Mouse (Mus musculus): ENCODE results near the gene Bckdhb.
"Not testable (repeated sequence)": the region's sequence is repeated elsewhere in the genome, so short reads cannot be mapped to it uniquely, and the experiment has no call there.

Gene Bckdhb

DNA sequence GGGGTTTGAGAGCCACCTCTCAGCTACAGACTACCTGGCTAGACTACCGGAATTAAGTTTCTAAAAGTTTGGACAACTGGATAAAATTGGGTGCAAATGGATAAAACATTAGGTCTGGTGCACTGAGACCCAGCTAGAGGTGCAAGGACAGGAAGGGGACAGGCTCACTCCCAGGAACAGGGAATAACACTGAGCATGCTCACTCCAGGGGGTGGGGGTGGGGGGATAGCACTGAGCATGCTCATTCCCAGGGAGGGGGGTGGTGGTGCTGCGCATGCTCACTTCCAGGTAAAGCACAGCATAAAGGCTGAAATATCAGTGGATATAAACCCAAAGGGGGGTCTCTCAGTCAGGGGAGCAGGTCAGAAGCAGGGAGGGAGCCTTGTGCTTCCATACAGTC is 120.7 kb downstream of the Bckdhb start:
- no peak for DNase-seq (ENCODE audit: low spot score)

DNA sequence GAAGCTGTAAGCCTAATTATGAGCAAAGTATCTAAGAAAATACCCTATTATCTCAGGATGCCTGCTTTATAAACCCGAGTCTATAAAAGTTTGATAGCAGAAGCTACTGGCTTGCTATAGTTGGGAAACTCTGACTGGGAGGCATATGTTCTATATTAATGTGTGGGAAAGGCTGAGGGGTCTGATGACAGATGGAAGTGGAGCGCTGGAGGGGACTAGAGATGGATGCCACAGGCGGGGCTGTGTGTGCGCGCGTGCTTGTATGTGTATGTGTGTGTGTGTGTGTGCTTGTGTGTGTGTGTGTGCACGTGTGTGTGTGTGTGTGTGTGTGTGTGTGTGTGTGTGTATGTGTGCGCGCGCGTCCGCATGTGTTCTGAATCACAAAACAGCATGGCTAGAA is 121.4 kb downstream of the Bckdhb start:
- DNase-seq (ENCODE audit: low spot score) = no peak

DNA sequence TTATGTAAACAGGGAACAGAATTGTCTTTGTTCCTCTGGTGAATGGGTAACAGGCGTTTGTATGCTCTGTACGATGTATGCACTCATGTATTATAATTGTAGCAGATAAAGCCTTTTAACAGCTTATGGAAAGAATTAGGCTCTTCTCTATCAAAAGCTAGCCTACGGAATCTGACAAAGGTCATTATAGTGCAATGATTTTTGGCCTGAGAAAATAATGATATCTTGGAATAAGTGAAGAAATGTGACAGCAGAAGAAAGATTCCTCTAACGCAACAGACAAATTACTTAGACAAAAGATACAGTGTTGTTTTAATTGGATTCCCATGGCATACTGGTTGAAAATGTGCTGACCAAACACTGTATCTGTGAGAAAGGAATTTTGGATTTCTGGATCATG is 122.0 kb downstream of the Bckdhb start:
- no peak for DNase-seq (ENCODE audit: low spot score)

DNA sequence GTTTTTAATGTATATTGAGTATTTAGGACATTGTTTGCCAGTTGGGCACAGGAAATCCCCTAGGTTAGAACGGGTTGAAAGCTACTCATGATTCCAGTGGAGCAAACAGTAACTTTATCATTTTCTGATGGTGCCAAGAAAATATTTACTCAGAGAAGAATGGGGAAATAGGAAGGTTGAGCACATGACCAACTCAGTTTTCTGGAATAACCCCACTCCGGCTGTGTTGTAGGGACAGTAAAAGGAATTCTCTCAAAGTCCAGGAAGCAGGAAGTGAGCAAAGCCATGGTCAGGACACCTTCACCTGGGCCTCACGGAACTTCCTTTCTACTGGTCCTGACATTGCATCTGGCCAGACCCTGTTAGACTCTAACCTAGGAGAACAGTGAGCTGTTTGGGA is 122.5 kb downstream of the Bckdhb start:
- no peak for DNase-seq (ENCODE audit: low spot score)

DNA sequence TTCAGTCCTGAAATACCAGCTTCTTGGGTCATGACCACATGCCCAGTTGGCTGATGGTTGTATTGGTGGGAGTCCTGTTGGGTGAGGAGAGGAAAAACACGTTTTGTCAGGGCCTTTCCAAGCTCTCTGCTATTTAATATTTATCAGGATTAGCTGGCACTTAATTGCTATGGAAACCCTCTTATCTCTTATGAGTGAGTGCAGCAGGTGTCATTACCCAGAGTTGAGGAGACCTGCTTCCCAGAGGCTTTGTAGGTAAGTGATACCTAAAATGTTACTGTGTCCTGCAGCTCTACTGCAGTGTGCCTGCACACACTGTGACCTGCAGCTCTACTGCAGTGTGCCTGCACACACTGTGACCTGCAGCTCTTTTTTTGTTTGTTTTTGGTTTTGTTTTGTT is 124.2 kb downstream of the Bckdhb start:
- no peak for DNase-seq (ENCODE audit: low spot score)

DNA sequence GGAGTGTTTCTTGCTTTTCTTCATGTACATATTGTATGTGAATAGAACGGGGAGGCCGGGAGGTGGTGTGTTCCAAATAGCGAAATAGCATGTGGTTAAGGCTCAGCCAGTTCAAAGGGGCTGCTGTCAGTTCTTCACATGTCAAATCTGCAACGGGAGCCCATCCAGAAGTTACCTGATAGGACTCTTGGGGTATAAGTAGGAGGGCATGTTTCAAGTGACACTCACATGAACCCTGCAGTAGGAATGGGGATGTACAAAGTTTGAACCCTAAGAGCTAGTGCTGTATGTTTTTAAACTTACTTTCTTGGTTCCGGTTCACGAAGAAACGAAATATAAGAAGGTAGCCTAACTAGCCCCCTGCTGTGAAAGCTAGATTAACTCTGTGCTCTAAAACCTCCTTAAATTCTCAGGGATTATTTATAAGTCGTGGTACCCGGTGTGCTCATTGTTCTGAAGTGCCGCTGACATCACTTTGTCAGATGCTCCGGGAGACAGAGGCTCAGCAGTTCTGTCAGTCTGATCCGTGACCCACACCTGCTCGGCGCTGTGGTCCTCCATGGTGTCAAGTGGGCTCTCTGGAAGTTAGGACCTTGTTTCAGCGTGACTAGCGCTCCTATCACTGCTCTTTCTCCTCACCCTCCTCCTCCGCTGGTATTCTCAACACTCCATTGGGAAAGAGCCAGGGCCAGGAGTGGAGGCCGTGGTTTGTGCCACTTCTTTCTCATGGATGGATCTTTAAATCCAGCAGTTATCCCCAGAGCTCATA is 126.1 kb downstream of the Bckdhb start:
- DNase-seq (ENCODE audit: low spot score) = no peak

DNA sequence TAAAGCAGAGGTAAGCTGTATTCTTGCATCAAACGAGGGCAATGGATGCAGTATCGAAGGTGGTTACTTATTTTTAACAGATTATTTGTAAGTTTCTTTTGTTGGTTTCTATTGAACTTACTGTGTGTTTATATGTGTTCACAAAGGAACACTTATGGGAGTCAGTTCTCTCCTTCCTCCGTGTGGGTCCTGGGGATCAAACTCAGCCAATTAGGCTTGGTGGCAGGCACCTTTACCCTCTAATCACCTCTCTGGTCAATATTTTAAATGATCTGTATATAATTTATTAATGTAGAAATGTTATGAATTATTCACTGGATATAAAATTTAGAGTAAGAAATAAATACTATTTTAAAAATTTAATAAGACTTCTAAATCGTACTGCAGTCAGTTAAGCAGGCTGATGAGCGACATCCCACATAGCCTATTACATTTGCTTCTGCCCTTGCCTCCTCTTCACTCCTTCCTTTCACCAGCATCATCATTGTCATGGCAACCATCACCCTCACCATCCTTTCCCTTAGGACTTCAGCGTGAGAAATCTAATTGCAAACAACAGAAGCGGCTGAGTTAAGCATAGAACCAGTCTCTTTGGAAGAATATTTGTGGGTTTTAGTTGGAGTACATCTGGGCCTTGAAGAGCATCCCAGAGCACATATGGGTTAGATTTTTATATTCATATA is 130.3 kb downstream of the Bckdhb start:
- no peak for DNase-seq (ENCODE audit: low spot score)

DNA sequence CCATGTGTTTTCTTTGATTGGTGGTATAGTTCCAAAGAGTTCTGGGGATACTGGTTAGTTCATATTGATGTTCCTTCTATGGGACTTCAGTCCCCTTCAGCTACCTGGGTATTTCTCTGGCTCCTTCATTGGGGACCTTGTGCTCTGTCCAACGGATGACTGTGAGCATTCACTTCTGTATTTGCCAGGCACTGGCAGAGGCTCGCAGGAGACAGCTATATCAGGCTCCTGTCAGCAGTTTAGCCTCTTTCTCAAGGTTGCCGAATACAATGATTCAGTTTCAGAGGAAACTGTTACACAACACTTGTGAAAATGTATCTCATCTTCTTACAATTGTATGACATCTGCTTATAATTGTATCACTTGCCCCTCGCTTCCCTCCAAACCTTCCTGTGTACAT is 135.8 kb downstream of the Bckdhb start:
- not testable (repeated sequence) for DNase-seq (ENCODE audit: low spot score)

DNA sequence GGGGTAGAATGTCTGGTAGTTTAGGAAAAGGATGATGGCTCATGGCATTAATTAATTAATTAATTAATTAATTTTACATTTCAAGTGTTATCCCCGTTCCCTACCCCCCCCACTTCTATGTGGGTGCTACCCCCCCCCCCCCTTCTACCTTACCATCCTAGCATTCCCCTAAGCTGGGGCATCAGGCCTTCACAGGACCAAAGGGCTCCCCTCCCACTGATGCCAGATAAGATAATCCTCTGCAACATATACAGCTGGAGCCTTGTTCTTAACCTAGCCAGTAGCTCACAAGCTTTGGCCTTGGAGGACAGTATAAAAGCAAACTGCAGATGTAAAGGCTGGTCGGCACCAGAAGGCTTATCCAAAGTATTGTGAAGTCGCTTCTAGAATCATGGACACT is 138.7 kb downstream of the Bckdhb start:
- DNase-seq (ENCODE audit: low spot score) = no peak

DNA sequence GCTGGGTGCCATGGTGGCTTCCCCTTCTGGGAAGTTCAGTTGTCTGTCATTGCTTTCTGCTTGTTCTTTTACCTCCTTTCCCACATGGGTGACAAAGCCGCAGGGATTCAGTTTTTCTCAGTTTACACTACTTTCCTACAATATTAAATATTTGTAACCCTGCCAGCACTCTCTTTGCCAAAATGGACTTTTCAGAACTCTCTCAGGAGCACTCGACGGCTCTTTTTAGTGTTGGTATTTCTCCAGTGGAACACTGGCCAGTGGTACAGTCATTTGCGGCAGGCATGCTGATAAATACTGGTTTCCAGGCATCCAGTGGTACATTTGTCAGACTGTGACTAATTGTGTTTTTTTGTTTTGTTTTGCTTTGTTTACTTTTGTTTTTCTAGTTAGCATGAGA is 139.2 kb downstream of the Bckdhb start:
- DNase-seq (ENCODE audit: low spot score) = peak; percentile 65

DNA sequence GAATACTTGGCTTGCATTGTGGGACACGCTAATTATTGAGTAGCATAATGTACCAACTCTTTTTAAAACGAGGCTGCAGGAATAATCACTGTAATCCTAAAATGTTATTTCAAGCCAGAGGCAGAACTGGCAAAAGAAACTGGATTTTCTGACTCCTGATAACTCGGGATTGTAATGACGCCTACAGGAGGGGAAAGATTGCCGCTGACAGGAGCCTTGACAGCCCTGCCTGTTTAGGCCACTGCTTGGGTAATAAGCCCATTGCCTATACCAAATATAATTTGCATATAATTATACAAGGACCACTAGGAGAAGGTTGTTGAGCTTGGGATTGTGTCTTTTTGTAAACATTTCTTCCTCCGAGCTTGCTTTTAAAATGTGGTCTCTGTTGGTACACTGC is 145.3 kb downstream of the Bckdhb start:
- no peak for DNase-seq (ENCODE audit: low spot score)

DNA sequence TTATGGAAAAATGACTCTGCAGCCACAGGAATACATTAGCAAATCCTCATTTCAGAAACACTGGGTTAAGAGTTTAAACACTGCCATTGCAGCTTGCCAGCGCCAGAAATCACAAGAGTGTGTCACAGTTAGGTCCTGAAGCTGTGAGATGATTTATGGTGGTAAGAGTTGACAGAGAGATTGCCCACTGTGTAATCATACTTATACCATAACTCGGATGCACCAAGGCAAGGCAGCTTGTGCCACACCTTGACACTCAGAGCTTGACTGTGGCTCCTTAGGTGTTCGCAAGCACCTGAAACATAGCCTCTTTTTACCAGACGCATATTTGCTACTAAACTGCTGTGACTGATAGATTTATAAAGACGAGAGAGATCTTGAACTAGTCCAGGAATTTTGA is 145.8 kb downstream of the Bckdhb start:
- no peak for DNase-seq (ENCODE audit: low spot score)

DNA sequence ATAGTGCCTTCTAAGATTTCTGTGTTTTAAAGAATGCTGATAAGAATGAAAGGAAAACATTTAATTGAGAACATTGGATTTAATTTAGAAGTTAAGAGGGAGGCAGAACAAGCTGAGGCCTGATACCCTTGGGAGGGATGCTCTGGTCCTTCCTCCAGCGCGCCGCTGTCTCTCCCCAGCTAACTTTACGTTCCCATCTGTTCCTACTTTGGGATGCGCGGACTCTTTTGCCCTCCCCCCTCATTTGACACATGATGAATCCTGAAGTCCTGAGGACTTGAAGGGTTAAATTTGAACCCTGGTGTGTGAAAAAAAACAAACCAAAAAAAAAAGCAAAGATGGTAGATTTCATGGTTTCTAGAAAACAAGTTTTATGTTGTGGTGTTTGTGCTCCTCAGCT is 147.6 kb downstream of the Bckdhb start:
- no peak for DNase-seq (ENCODE audit: low spot score)

DNA sequence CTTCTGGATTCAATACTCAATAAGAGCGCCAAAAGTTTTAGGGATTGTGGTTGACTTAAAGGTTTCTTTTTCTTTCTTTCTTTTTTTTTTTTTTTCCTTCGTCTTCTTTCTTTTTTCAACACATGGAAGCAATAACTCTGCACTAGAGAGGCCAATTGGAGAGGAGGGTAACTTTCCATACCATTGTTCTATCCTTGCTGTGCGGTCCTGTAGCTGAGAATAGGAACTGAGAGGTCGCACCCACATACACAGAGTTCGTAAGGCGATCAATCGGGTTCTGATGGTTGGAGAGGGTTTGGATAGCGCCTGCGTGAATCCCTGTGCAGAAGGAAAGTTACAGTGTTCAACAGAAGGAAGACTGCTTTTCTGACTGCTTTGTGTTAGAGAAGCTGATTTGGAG is 148.3 kb downstream of the Bckdhb start:
- no peak for DNase-seq (ENCODE audit: low spot score)

DNA sequence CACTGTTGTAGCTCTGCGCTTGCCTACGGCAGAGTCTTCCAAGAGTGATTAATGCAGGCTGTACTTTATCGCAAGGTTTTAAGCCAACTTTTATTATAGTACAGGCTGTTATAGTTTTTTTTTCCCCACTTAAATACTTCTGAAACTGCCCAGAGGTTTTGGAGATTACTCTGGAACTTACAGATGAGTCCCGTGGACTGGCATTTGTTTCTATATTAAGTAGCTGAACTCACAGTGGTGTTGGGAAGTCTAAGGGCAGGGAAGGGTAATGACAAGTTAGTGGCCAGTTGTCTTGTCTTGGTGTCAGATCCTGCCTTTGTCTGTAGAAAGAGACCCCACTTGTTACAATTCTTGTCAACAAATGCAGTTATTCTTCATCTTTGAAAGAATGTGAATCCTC is 158.6 kb downstream of the Bckdhb start:
- no peak for DNase-seq (ENCODE audit: low spot score)

DNA sequence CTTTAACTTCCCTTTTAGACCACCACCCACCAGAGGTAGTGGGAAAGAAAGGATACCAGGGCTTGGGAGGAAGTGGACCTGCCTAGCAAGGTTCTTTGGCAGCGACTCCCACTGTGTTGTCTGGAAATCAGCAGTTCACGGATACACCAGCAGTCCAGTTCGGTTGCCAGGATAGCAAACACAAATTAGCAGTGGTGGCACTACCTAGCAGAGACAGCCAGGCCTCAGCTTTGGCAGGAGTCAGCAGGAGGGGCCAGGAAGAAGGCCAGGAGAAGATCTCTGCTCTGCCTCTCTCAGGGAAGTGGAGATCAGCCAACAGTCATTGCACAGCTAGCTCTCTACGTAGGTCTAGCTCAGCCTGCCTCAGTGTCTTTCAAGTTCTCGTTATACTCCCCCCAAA is 159.7 kb downstream of the Bckdhb start:
- DNase-seq (ENCODE audit: low spot score) = no peak

DNA sequence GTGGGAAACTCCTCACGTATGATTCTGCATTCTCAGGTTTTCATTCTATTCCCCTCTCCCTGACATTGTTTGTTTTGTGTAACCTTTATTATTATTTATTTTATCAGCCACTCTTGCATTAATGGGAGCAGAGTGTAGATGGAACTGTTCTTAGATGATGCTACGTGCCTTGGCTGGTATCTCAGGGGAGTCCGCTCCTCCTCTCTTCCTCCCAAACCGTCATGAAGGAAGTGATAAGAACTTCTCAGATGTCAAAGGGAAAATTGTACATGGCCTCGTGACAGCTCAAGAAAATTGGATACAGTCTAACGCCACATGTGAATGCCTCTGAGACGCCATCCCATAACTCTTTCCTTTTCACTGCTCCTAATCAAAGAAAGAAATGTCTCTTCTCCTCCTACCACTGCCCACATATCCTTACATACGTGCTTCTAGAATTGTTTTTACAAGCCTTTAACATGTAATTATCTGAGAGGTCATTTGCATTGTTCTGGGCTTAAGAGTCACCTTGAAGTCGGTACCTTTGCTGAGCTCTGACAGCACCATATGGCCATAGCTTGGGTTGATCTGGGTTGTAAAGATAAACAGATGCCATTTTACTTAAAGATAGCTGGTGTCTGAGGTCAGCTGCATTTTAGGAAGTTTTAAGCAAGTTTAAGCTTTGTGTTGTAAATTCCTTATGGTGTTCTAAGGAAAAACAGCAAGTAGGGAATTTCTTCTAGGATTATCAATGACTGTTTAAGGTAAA is 165.5 kb downstream of the Bckdhb start:
- no peak for DNase-seq (ENCODE audit: low spot score)

DNA sequence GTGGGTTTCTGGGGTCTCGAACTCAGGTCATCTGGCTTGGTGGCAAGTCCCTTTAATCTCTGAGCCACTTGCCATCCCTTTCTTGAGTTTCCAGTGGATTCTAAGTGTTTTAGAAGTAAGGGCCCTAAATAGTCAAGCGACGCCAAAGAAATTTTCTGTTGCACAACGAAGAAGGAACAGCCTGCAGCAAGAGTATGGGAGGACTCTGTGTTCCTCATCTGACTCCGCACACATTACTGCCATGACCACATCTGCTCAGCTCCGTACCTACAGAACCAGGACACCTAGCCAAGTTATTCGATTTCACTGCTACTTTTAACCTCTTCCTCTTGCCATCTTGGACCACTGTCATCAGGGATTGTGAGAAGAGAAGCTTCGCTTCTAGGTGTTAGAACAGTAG is 168.0 kb downstream of the Bckdhb start:
- DNase-seq (ENCODE audit: low spot score) = no peak

DNA sequence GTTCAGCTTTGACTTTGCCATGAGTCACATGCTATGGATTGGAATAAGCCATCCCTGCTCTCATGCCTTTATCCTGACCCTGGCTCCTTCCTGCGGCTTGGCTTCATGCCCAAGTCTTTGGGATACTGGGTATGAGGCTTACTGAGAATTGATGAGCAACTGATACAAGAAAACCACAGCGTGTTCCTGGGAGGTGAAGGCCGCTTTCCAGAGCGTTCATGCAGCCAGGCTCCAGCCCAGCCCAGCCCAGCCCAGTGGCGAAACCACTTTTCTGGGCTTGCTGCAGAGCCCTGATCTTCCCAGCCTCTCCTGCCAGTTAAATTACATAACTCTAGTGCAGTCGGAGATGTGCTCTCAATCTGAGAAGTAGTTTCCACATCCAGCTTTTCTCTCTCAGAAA is 169.2 kb downstream of the Bckdhb start:
- peak; percentile 76 for DNase-seq (ENCODE audit: low spot score)

DNA sequence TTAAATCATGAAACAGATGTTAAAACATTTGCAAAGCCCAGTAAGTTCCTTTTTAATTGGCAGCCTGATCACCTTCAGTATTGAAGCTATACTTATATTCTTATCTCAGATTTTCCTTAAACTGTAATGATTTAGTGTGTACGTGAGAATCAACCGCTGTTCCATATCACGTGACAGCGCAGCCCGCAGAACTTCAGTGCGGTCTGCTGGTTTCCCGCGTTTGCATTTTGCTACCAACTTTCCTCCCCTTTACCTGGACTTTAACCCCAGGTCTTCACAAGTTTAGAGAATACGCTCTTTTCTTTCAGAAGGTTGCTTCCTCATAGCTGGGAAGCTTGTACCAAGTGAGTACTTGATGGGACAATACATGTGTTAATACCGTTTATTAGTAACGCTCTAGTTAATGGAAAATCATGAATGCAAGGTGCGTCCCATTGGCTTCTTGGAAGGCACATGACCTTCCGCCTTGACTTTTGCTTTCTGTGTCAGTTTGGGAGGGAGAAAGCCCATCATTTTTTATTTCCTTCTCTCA is 171.6 kb downstream of the Bckdhb start:
- DNase-seq (ENCODE audit: low spot score) = no peak

DNA sequence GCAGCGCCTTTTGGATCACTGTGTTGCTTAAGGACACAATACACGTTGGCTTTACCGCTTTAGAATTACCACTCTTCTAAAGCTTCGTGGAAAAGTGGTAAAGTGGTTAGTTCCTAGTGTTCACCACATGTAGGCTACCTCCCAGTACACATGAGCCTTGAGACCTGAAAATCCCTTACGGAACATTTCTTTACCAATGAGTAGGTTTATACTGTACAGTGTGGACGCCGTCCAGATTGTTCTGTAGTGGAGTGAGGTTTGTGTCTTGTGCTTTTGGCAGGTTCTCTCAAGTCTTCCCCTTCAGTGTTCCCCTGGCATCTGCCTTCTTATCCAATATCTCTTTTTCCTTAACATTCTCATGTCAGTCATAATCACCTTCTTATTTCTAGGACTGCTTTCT is 178.4 kb downstream of the Bckdhb start:
- no peak for DNase-seq (ENCODE audit: low spot score)

DNA sequence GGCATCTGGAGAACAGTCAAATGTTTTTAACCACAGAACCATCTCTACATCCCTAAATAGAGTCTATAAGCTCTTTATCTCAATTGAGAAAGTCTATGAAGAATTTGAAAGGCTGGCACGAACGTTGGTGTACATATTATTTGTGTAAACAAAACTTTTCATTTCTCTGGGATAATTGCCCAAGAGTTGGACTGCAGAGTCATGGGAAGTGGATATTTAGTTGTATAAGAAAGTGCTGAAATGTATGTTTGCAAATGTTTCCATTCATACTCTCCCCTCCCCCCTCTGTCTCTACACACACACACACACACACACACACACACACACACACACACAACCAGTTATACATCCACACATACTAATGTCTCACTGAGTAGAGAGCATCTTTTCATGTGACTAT is 181.5 kb downstream of the Bckdhb start:
- peak; percentile 20 for DNase-seq (ENCODE audit: low spot score)

Measured in adipocyte (in vitro differentiated cells).